Mouse (Mus musculus) c-Kit-negative CD71-positive TER-119-positive erythroid progenitor cells, embryonic 14.5 days (primary cell): Measurements from ENCODE around the gene Cutal.

Source experiments
- DNase-seq: peaks from one replicate; pipeline ENCODE4 v3.0.0-alpha.2; 2013; ENCODE audit warnings: low read depth, low spot score

Gene Cutal

GRCm38 (mm10) chr2:34914823-34915082 lies 40.6 kb downstream of the Cutal start:
- DNase-seq: no peak

GRCm38 (mm10) chr2:34915103-34915502 lies 40.9 kb downstream of the Cutal start:
- no peak for DNase-seq

GRCm38 (mm10) chr2:34920144-34920543 lies 45.9 kb downstream of the Cutal start:
- no peak for DNase-seq

GRCm38 (mm10) chr2:34922729-34923128 lies 48.5 kb downstream of the Cutal start:
- DNase-seq: no peak

GRCm38 (mm10) chr2:34927320-34927719 lies 53.1 kb downstream of the Cutal start:
- no peak for DNase-seq

GRCm38 (mm10) chr2:34937460-34937859 lies 63.3 kb downstream of the Cutal start:
- DNase-seq: no peak

GRCm38 (mm10) chr2:34938269-34939208 lies 64.3 kb downstream of the Cutal start:
- no peak for DNase-seq

GRCm38 (mm10) chr2:34940246-34940645 lies 66.0 kb downstream of the Cutal start:
- DNase-seq: no peak

GRCm38 (mm10) chr2:34941061-34941675 lies 67.0 kb downstream of the Cutal start:
- no peak for DNase-seq
